Mouse (Mus musculus) ES-Bruce4 (cell line): Measurements from ENCODE around the gene Kcnab2. TPM values are rescaled to one million over a fixed set of nuclear protein-coding genes. Genes with fewer than 3 reads are reported as not detected.
A peak's percentile ranks its signal among the peaks of the same experiment; 100 is the strongest.

Source experiments
- H3K27ac ChIP-seq: 2 replicates; pipeline ENCODE4 v1.5.1; 2012; ENCODE audit warnings: low read length, inconsistent platforms; ENCODE audit not compliant: insufficient read depth
- H3K27me3 ChIP-seq: 2 replicates; pipeline ENCODE4 v1.6.1; 2012; ENCODE audit warnings: mild to moderate bottlenecking, low read length, inconsistent platforms; ENCODE audit not compliant: control insufficient read depth, poor library complexity, insufficient read depth, severe bottlenecking
- H3K36me3 ChIP-seq: 2 replicates; pipeline ENCODE4 v1.6.1; 2012; ENCODE audit warnings: inconsistent platforms, mild to moderate bottlenecking, low read length, moderate library complexity; ENCODE audit not compliant: control insufficient read depth, poor library complexity, insufficient read depth, severe bottlenecking
- H3K4me1 ChIP-seq: one replicate; pipeline ENCODE4 v1.8.1; 2011; ENCODE audit warnings: low read length; ENCODE audit not compliant: control insufficient read depth, insufficient read depth
- H3K4me3 ChIP-seq: 2 replicates; pipeline ENCODE4 v1.5.1; 2011; ENCODE audit warnings: low read depth, mild to moderate bottlenecking, low read length
- H3K9ac ChIP-seq: 2 replicates; pipeline ENCODE4 v1.6.1; 2012; ENCODE audit warnings: low read depth, mild to moderate bottlenecking, inconsistent platforms; ENCODE audit not compliant: poor library complexity, severe bottlenecking
- H3K9me3 ChIP-seq: replicated peaks from 2 replicates; pipeline ENCODE4 v1.6.1; 2012; ENCODE audit warnings: mild to moderate bottlenecking, low read length, inconsistent platforms; ENCODE audit not compliant: control insufficient read depth, poor library complexity, insufficient read depth, severe bottlenecking
- CTCF ChIP-seq: IDR thresholded peaks from one replicate; pipeline ENCODE4 v1.8.1; 2011; ENCODE audit warnings: low read depth, low read length
- EP300 ChIP-seq: IDR thresholded peaks from 2 replicates; pipeline ENCODE4 v1.6.1; 2011; ENCODE audit warnings: low read depth, low read length; ENCODE audit not compliant: insufficient read depth
- POLR2A ChIP-seq: IDR thresholded peaks from one replicate; pipeline ENCODE4 v1.8.1; 2011; ENCODE audit warnings: low read length; ENCODE audit not compliant: insufficient read depth
- polyA plus RNA-seq: library from polyadenylated mRNA; stranded (reverse); fragments of >200 nt; gene quantifications from 2 replicates; pipeline ENCODE4 v1.2.4, GENCODE M21; 2011; ENCODE audit warnings: low read depth; ENCODE audit not compliant: missing spikeins, insufficient read depth, insufficient read length

Kcnab2 gene
- polyA plus RNA-seq, 1 experiment: 3.5 TPM

DNA sequence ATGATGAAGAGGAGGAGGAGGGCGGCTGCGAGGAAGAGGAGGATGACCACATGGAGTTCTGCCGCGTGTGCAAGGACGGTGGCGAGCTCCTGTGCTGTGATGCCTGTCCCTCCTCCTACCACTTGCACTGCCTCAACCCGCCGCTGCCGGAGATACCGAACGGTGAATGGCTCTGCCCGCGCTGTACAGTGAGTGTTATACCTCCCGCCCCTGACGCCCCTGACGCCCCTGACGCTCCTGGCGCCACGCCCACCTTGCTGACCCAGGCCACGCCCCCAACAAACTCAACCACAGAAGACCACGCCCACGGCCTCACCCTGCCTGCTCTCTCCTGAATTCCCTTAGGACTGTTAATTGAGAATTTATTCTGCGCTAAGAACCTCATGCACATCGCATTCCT lies 116.8 kb downstream of the Kcnab2 start:
- no peaks in the 10 kb centered on the region for H3K27me3 ChIP-seq
- peak overlapping the region; percentile 9 for H3K9ac ChIP-seq
- H3K36me3 ChIP-seq: no peaks in the 10 kb centered on the region
- H3K4me3 ChIP-seq: peak overlapping the region; percentile 68
- H3K9me3 ChIP-seq: no peaks in the 10 kb centered on the region
- no peak overlapping the region for H3K27ac ChIP-seq
- H3K4me1 ChIP-seq: peaks cover 10% of the 10 kb centered on the region
- TF ChIP-seq POLR2A: peak; percentile 88
- TF ChIP-seq CTCF: no peak
- TF ChIP-seq EP300: 0 out of 2 replicates have a peak, but pooled peaks have one; percentile 6

DNA sequence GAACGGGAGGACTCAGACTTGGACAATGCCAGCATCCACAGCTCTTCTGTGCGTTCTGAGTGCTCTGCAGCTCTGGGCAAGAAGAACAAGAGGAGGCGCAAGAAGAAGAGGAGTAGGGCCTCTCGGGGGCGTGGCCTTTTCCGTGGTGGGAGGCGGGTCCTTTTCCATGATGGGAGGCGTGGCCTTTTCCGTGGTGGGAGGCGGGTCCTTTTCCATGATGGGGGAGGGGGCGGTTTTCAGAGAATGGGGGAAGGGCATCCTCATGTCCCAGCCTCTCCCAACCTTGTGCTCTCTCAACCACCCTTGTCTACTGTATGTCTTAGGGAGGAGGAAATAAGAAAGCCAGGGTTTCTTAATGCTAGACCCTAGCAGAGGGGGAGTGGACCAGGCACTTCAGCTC lies 118.0 kb downstream of the Kcnab2 start:
- no peaks in the 10 kb centered on the region for H3K9me3 ChIP-seq
- no peaks in the 10 kb centered on the region for H3K27me3 ChIP-seq
- no peak overlapping the region for H3K27ac ChIP-seq
- no peak for TF ChIP-seq EP300
- no peak for TF ChIP-seq CTCF
- TF ChIP-seq POLR2A: no peak
- peaks cover 14% of the 10 kb centered on the region for H3K4me1 ChIP-seq
- no peak overlapping the region for H3K4me3 ChIP-seq
- H3K9ac ChIP-seq: no peak overlapping the region
- no peaks in the 10 kb centered on the region for H3K36me3 ChIP-seq

DNA sequence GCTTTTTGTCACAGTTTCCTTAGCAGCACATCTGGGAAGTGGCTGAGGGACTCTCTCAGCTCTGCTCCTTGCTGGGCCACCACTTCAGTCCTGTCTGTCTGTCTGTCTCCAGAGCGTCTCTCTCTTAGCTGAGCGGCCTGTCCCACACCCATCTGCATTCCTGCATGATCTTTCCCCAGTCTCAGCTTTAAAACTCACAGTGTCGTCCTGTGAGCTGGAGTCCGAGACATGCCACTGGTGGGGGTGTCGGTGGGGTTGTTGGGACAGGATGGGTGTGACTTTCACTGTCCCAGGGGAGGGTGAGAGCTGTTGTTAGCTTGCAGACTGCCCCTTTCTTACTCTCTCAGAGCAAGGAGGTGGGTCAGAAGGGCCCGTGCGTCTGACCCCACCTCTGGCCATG lies 122.0 kb downstream of the Kcnab2 start:
- Histone ChIP-seq H3K27ac (no peak overlapping the region), H3K9me3 (no peaks in the 10 kb centered on the region), H3K4me1 (peaks cover 25% of the 10 kb centered on the region), H3K36me3 (no peaks in the 10 kb centered on the region), H3K9ac (no peak overlapping the region), H3K4me3 (no peak overlapping the region), H3K27me3 (no peaks in the 10 kb centered on the region)
- TF ChIP-seq CTCF (no peak), EP300 (no peak), POLR2A (no peak)

DNA sequence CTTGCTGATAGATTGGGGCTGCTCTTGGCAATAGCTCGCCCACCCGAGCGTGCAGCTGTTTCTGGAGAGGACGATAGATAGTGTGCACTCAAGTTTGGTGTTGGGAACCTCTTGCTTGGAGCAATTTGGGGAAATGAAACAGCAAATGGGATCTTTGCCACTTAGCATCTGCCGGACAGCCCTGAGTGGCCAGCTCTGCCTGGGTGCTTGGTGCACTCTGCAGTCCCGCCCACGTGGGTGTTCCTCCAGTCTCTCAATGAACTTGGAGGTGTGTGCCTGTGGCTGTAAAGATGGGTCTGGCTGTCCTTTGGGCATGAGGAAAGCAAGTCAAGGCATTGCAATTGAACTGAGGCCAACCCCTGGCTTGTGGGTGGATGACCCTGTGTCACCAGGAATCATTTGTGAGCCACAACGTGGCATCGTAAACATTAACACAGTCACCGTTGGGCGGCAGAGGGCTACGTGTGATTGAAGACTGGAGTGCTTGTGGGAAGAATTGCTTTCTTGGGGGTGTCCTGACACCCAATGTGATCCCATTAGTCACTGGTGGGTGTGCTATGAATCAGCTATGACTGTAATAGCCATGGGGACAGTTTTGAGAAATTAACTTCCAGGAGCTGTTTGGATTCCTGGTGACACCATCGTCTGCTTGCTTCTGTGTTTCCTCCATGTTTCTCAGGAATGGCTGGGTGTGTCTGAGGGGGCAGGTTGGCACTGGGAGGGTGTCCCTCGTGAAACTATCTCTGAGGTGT lies 123.6 kb downstream of the Kcnab2 start:
- H3K27me3 ChIP-seq: no peaks in the 10 kb centered on the region
- H3K36me3 ChIP-seq: no peaks in the 10 kb centered on the region
- no peak overlapping the region for H3K9ac ChIP-seq
- peaks cover 22% of the 10 kb centered on the region for H3K4me1 ChIP-seq
- H3K4me3 ChIP-seq: no peak overlapping the region
- H3K9me3 ChIP-seq: no peaks in the 10 kb centered on the region
- H3K27ac ChIP-seq: no peak overlapping the region
- TF ChIP-seq EP300: no peak
- TF ChIP-seq CTCF: no peak
- TF ChIP-seq POLR2A: no peak

- Histone ChIP-seq H3K27ac (peak overlapping the region; percentile 60), H3K9ac (no peak overlapping the region), H3K9me3 (no peaks in the 10 kb centered on the region), H3K36me3 (no peaks in the 10 kb centered on the region), H3K4me3 (no peak overlapping the region), H3K4me1 (peaks cover 23% of the 10 kb centered on the region), H3K27me3 (no peaks in the 10 kb centered on the region)
- TF ChIP-seq POLR2A (no peak), EP300 (no peak), CTCF (no peak)
These were observed 126.0 kb downstream of the Kcnab2 start for GRCm38 (mm10) chr4:152351422-152352305.
